Mouse (Mus musculus): ENCODE data around the gene Kazn. TPM values are rescaled to one million over a fixed set of nuclear protein-coding genes. Genes with fewer than 3 reads are reported as not detected.

Gene Kazn
- total RNA-seq, 1 experiment = 14.0 TPM

- no peak for DNase-seq (ENCODE audit: low read depth, low spot score)
- TF ChIP-seq ZC3H11A (IDR thresholded peaks at IDR 0.05; ENCODE audit: borderline replicate concordance, low read depth, low read length) = no peak
- TF ChIP-seq HCFC1 (IDR thresholded peaks at IDR 0.05; ENCODE audit: borderline replicate concordance, insufficient read depth, low read length) = no peak
- no peak for TF ChIP-seq MAFK (IDR thresholded peaks at IDR 0.05; ENCODE audit: insufficient read depth, low read depth, low read length)
- no peak for TF ChIP-seq CHD2 (IDR thresholded peaks at IDR 0.05; ENCODE audit: low read depth, low read length)
- no peak for TF ChIP-seq ZNF384 (IDR thresholded peaks at IDR 0.05; ENCODE audit: low read depth, low read length)
- Histone ChIP-seq H3K9me3 (ENCODE audit: control insufficient read depth, insufficient read depth, low read depth, low read length) (no peaks in the 10 kb centered on the region), H3K4me1 (ENCODE audit: control insufficient read depth in 2 of 2, insufficient read depth in 2 of 2, low read length in 2 of 2, poor library complexity in 1 of 2) (peaks cover 34 to 55% of the 10 kb centered on the region in 2 experiments), H3K27ac (ENCODE audit: insufficient read depth, low read depth, low read length, poor library complexity, severe bottlenecking) (no peak overlapping the region), H3K4me3 (ENCODE audit: insufficient read depth in 1 of 2, low read depth in 1 of 2, low read length in 2 of 2, poor library complexity in 1 of 2, severe bottlenecking in 1 of 2) (no peak overlapping the region; a peak in 1 of 4 replicates), H3K36me3 (ENCODE audit: control insufficient read depth, insufficient read depth, low read length, poor library complexity, severe bottlenecking) (no peaks in the 10 kb centered on the region), H3K9ac (ENCODE audit: insufficient read depth, low read depth, low read length, poor library complexity, severe bottlenecking) (no peak overlapping the region)
- in situ Hi-C loops (cut with MboI; ENCODE audit: low sequenced_read_pairs in 2 of 2, unreplicated experiment in 2 of 2) = no loop called here
These were observed 162.3 kb downstream of the Kazn start for GRCm38 (mm10) chr4:142076883-142077282.

GRCm38 (mm10) chr4:142075931-142076330 lies 163.3 kb downstream of the Kazn start:
- no peak for DNase-seq (ENCODE audit: low read depth, low spot score)
- TF ChIP-seq MAFK (IDR thresholded peaks at IDR 0.05; ENCODE audit: insufficient read depth, low read depth, low read length) (no peak), HCFC1 (IDR thresholded peaks at IDR 0.05; ENCODE audit: borderline replicate concordance, insufficient read depth, low read length) (no peak), CHD2 (IDR thresholded peaks at IDR 0.05; ENCODE audit: low read depth, low read length) (no peak)
- Histone ChIP-seq H3K4me1 (ENCODE audit: control insufficient read depth in 2 of 2, insufficient read depth in 2 of 2, low read length in 2 of 2, poor library complexity in 1 of 2) (peaks cover 35 to 52% of the 10 kb centered on the region in 2 experiments), H3K27ac (ENCODE audit: insufficient read depth, low read depth, low read length, poor library complexity, severe bottlenecking) (no peak overlapping the region), H3K9ac (ENCODE audit: insufficient read depth, low read depth, low read length, poor library complexity, severe bottlenecking) (no peak overlapping the region), H3K4me3 (ENCODE audit: insufficient read depth in 1 of 2, low read depth in 1 of 2, low read length in 2 of 2, poor library complexity in 1 of 2, severe bottlenecking in 1 of 2) (no peak overlapping the region), H3K36me3 (ENCODE audit: control insufficient read depth, insufficient read depth, low read length, poor library complexity, severe bottlenecking) (no peaks in the 10 kb centered on the region), H3K9me3 (ENCODE audit: control insufficient read depth, insufficient read depth, low read depth, low read length) (no peaks in the 10 kb centered on the region)
- in situ Hi-C loops (cut with MboI; ENCODE audit: low sequenced_read_pairs in 2 of 2, unreplicated experiment in 2 of 2) = no loop called here

- in situ Hi-C loops (cut with MboI; ENCODE audit: low sequenced_read_pairs in 2 of 2, unreplicated experiment in 2 of 2) = no loop called here
- Histone ChIP-seq H3K36me3 (ENCODE audit: control insufficient read depth, insufficient read depth, low read length, poor library complexity, severe bottlenecking) (no peaks in the 10 kb centered on the region), H3K4me3 (ENCODE audit: insufficient read depth in 1 of 2, low read depth in 1 of 2, low read length in 2 of 2, poor library complexity in 1 of 2, severe bottlenecking in 1 of 2) (no peak overlapping the region), H3K27ac (ENCODE audit: insufficient read depth, low read depth, low read length, poor library complexity, severe bottlenecking) (peak overlapping the region; percentile 70; the same call in 1 of the 2 replicates), H3K4me1 (ENCODE audit: control insufficient read depth in 2 of 2, insufficient read depth in 2 of 2, low read length in 2 of 2, poor library complexity in 1 of 2) (peaks cover 42 to 48% of the 10 kb centered on the region in 2 experiments), H3K9ac (ENCODE audit: insufficient read depth, low read depth, low read length, poor library complexity, severe bottlenecking) (no peak overlapping the region; the same call in 1 of the 2 replicates), H3K9me3 (ENCODE audit: control insufficient read depth, insufficient read depth, low read depth, low read length) (no peaks in the 10 kb centered on the region)
- TF ChIP-seq HCFC1 (IDR thresholded peaks at IDR 0.05; ENCODE audit: borderline replicate concordance, insufficient read depth, low read length) (no peak), CHD2 (IDR thresholded peaks at IDR 0.05; ENCODE audit: low read depth, low read length) (no peak), MAFK (IDR thresholded peaks at IDR 0.05; ENCODE audit: insufficient read depth, low read depth, low read length) (no peak), ZC3H11A (IDR thresholded peaks at IDR 0.05; ENCODE audit: borderline replicate concordance, low read depth, low read length) (no peak), ZNF384 (IDR thresholded peaks at IDR 0.05; ENCODE audit: low read depth, low read length) (no peak)
- no peak for DNase-seq (ENCODE audit: low read depth, low spot score)
These were observed 165.0 kb downstream of the Kazn start for GRCm38 (mm10) chr4:142074060-142074732.

GRCm38 (mm10) chr4:142071243-142071991 lies 167.8 kb downstream of the Kazn start:
- Histone ChIP-seq H3K4me1 (ENCODE audit: control insufficient read depth in 2 of 2, insufficient read depth in 2 of 2, low read length in 2 of 2, poor library complexity in 1 of 2) (peaks cover 54 to 55% of the 10 kb centered on the region in 2 experiments), H3K27ac (ENCODE audit: insufficient read depth, low read depth, low read length, poor library complexity, severe bottlenecking) (peak overlapping the region; percentile 97)
- TF ChIP-seq ZNF384 (IDR thresholded peaks at IDR 0.05; ENCODE audit: low read depth, low read length) (no peak), MAFK (IDR thresholded peaks at IDR 0.05; ENCODE audit: insufficient read depth, low read depth, low read length) (peak; percentile 30; the same call in 1 of the 2 replicates)

More at GRCm38 (mm10) chr4:142071243-142071991, 167.8 kb downstream of the Kazn start:
- Histone ChIP-seq H3K9ac (ENCODE audit: insufficient read depth, low read depth, low read length, poor library complexity, severe bottlenecking) (peak overlapping the region; percentile 69), H3K4me3 (ENCODE audit: insufficient read depth in 1 of 2, low read depth in 1 of 2, low read length in 2 of 2, poor library complexity in 1 of 2, severe bottlenecking in 1 of 2) (peak overlapping the region in 1 of 2 experiments; percentile 30; a peak in 3 of 4 replicates), H3K36me3 (ENCODE audit: control insufficient read depth, insufficient read depth, low read length, poor library complexity, severe bottlenecking) (no peaks in the 10 kb centered on the region), H3K9me3 (ENCODE audit: control insufficient read depth, insufficient read depth, low read depth, low read length) (no peaks in the 10 kb centered on the region)
- DNase-seq (ENCODE audit: low read depth, low spot score) = no peak
- in situ Hi-C loops (cut with MboI; ENCODE audit: low sequenced_read_pairs in 2 of 2, unreplicated experiment in 2 of 2) = no loop called here

All from ES-E14 (cell line).